Mouse (Mus musculus): ENCODE data around the gene Ascc1.
"Not testable (repeated sequence)": the region's sequence is repeated elsewhere in the genome, so short reads cannot be mapped to it uniquely, and the experiment has no call there.

The Ascc1 gene

GRCm38 (mm10) chr10:60120630-60121029 is 118.0 kb downstream of the Ascc1 start:
- no peak for DNase-seq

- peak in 1 of 2 experiments; percentile 49 for DNase-seq
Observed at GRCm38 (mm10) chr10:60124078-60124477, 121.5 kb downstream of the Ascc1 start.

GRCm38 (mm10) chr10:60125529-60126327 is 123.1 kb downstream of the Ascc1 start:
- no peak for DNase-seq

- no peak for DNase-seq
Observed at GRCm38 (mm10) chr10:60128287-60128686, 125.7 kb downstream of the Ascc1 start.

- no peak for DNase-seq
Observed at GRCm38 (mm10) chr10:60130504-60130903, 127.9 kb downstream of the Ascc1 start.

- no peak for DNase-seq
Observed at GRCm38 (mm10) chr10:60133501-60133900, 130.9 kb downstream of the Ascc1 start.

GRCm38 (mm10) chr10:60134201-60134600 is 131.6 kb downstream of the Ascc1 start:
- no peak for DNase-seq

GRCm38 (mm10) chr10:60136010-60136409 is 133.4 kb downstream of the Ascc1 start:
- not testable (repeated sequence) for DNase-seq

GRCm38 (mm10) chr10:60136935-60137334 is 134.3 kb downstream of the Ascc1 start:
- DNase-seq = no peak

GRCm38 (mm10) chr10:60138680-60139079 is 136.1 kb downstream of the Ascc1 start:
- no peak for DNase-seq

GRCm38 (mm10) chr10:60140751-60141150 is 138.1 kb downstream of the Ascc1 start:
- DNase-seq = no peak

- no peak for DNase-seq
Observed at GRCm38 (mm10) chr10:60141656-60142160, 139.1 kb downstream of the Ascc1 start.

GRCm38 (mm10) chr10:60147510-60148047 is 145.0 kb downstream of the Ascc1 start:
- DNase-seq = not testable (repeated sequence)

GRCm38 (mm10) chr10:60148087-60148486 is 145.5 kb downstream of the Ascc1 start:
- DNase-seq = peak; percentile 76 to 92
